8 mouse cellular contexts compared by ENCODE assay signal in genomic region chr7:3705911-3706310, GRCm38 (mm10). TPM values are rescaled to one million over a fixed set of nuclear protein-coding genes. Genes with fewer than 3 reads are reported as not detected.
DNase-seq lines count a peak whose midpoint lies in the region; ATAC-seq and TF ChIP-seq lines count a peak whose summit lies in the region.

No protein-coding gene starts in this region.

- ATAC-seq in G1E (ENCODE audit: extremely low read depth, insufficient number of reproducible peaks, low FRiP score, poor library complexity, severe bottlenecking), result no peak
- no peak for ATAC-seq in hindbrain, embryonic 12.5 days (ENCODE audit: low FRiP score)
- ATAC-seq in midbrain, embryonic 13.5 days, result no peak

- peaks cover 23% of the 10 kb centered on the region for H3K4me1 ChIP-seq in G1E (ENCODE audit: insufficient read depth, low read depth, low read length)
- peaks cover 15% of the 10 kb centered on the region for H3K4me1 ChIP-seq in hindbrain, embryonic 12.5 days
- H3K4me1 ChIP-seq in midbrain, embryonic 13.5 days (replicated peaks), result peaks cover 30% of the 10 kb centered on the region

- peak overlapping the region; percentile 91 for H3K4me2 ChIP-seq in hindbrain, embryonic 12.5 days (replicated peaks)
- H3K4me2 ChIP-seq in midbrain, embryonic 13.5 days (replicated peaks), result peak overlapping the region; percentile 94

- 0 out of 2 replicates have a peak overlapping the region, but pooled peaks have one; percentile 12 for H3K27ac ChIP-seq in hindbrain, embryonic 12.5 days
- H3K27ac ChIP-seq in midbrain, embryonic 13.5 days, result no peak overlapping the region

- no peaks in the 10 kb centered on the region for H3K9me3 ChIP-seq in G1E (replicated peaks)
- H3K9me3 ChIP-seq in hindbrain, embryonic 12.5 days (replicated peaks), result no peaks in the 10 kb centered on the region
- no peaks in the 10 kb centered on the region for H3K9me3 ChIP-seq in midbrain, embryonic 13.5 days

- H3K36me3 ChIP-seq in G1E (replicated peaks), result peaks cover 35% of the 10 kb centered on the region
- peaks cover 24% of the 10 kb centered on the region for H3K36me3 ChIP-seq in hindbrain, embryonic 12.5 days
- peaks cover 34% of the 10 kb centered on the region for H3K36me3 ChIP-seq in midbrain, embryonic 13.5 days

- peak overlapping the region; percentile 88 for H3K9ac ChIP-seq in hindbrain, embryonic 12.5 days
- H3K9ac ChIP-seq in midbrain, embryonic 13.5 days (replicated peaks), result peak overlapping the region; percentile 87

- H3K4me3 ChIP-seq in G1E (ENCODE audit: low read depth, low read length), result peak overlapping the region; percentile 75
- peak overlapping the region; percentile 83 for H3K4me3 ChIP-seq in hindbrain, embryonic 12.5 days
- peak overlapping the region; percentile 93 for H3K4me3 ChIP-seq in midbrain, embryonic 13.5 days (replicated peaks)

- 39% methylated on average over 6 of the region's 6 CpGs for WGBS in hindbrain, embryonic 12.5 days
- 31% methylated on average over 6 of the region's 6 CpGs for WGBS in midbrain, embryonic 13.5 days

- H3K27me3 ChIP-seq in G1E (ENCODE audit: insufficient read depth, low read length), result no peaks in the 10 kb centered on the region
- H3K27me3 ChIP-seq in hindbrain, embryonic 12.5 days, result no peaks in the 10 kb centered on the region
- no peaks in the 10 kb centered on the region for H3K27me3 ChIP-seq in midbrain, embryonic 13.5 days

- TF ChIP-seq CTCF in G1E (IDR thresholded peaks at IDR 0.05; ENCODE audit: low read depth, low read length), result no peak

- peak; percentile 90 for DNase-seq in heart, adult 11 months
- DNase-seq in heart, adult 18-20 months, result no peak
- DNase-seq in G1E (ENCODE audit: low spot score), result no peak
- no peak for DNase-seq in testis, postnatal 14 days (ENCODE audit: low spot score)
- DNase-seq in thymus, postnatal 4 days, result no peak
- no peak for DNase-seq in right cerebral cortex, postnatal 10 days (ENCODE audit: low spot score in 2 of 2)

RNA-seq across cellular contexts. Expression of gene Rps9, which starts 2.1 kb away (rescaled TPM):
- 100 to 1,000 TPM; 640 to 688 TPM for total RNA-seq in heart, adult 18-20 months (2021)
- total RNA-seq in G1E (2014; fragmentation: Nextera tagmentation) (1,085 and 1,090 TPM in 2 replicates), G1E (2017) (2,177 and 2,187 TPM in 2 replicates)
- 598 and 1,340 TPM in 2 replicates for polyA plus RNA-seq in G1E (2012)
- polyA plus RNA-seq in hindbrain, embryonic 12.5 days (2016; fragmentation: Nextera tagmentation; extraction: Ambion mirVana), result 989 and 1,031 TPM in 2 replicates
- polyA plus RNA-seq in midbrain, embryonic 13.5 days (2015; fragmentation: Nextera tagmentation; extraction: Ambion mirVana), result 994 and 1,009 TPM in 2 replicates

RNA-seq across cellular contexts. Expression of gene Mboat7, which starts 12.6 kb away (rescaled TPM):
- total RNA-seq in heart, adult 18-20 months (2021), result 10 to 100 TPM; 19.8 to 21.5 TPM
- total RNA-seq in G1E (2014; fragmentation: Nextera tagmentation) (36.2 and 38.0 TPM in 2 replicates), G1E (2017) (20.6 and 21.3 TPM in 2 replicates)
- 57.0 and 67.4 TPM in 2 replicates for polyA plus RNA-seq in G1E (2012)
- 50.8 and 57.4 TPM in 2 replicates for polyA plus RNA-seq in hindbrain, embryonic 12.5 days (2016; fragmentation: Nextera tagmentation; extraction: Ambion mirVana)
- polyA plus RNA-seq in midbrain, embryonic 13.5 days (2015; fragmentation: Nextera tagmentation; extraction: Ambion mirVana), result 53.4 and 54.5 TPM in 2 replicates

RNA-seq across cellular contexts. Expression of gene Tsen34, which starts 13.2 kb away (rescaled TPM):
- total RNA-seq in heart, adult 18-20 months (2021), result 10 to 100 TPM; 68.7 to 70.3 TPM
- total RNA-seq in G1E (2014; fragmentation: Nextera tagmentation), result 7.8 and 8.4 TPM in 2 replicates
- total RNA-seq in G1E (2017), result 17.0 and 28.6 TPM in 2 replicates
- polyA plus RNA-seq in G1E (2012), result 70.3 and 100 TPM in 2 replicates
- 217 and 228 TPM in 2 replicates for polyA plus RNA-seq in hindbrain, embryonic 12.5 days (2016; fragmentation: Nextera tagmentation; extraction: Ambion mirVana)
- 205 and 225 TPM in 2 replicates for polyA plus RNA-seq in midbrain, embryonic 13.5 days (2015; fragmentation: Nextera tagmentation; extraction: Ambion mirVana)

RNA-seq across cellular contexts. Expression of gene Pirb, which starts 14.3 kb away (rescaled TPM):
- total RNA-seq in heart, adult 18-20 months (2021), result 1 to 10 TPM; 1.5 to 2.0 TPM
- total RNA-seq in G1E (2014; fragmentation: Nextera tagmentation), result 0.53 and 0.63 TPM in 2 replicates
- total RNA-seq in G1E (2017), result 7.8 and 8.9 TPM in 2 replicates
- polyA plus RNA-seq in G1E (2012), result 0.12 and 0.18 TPM in 2 replicates
- 0.19 and 0.30 TPM in 2 replicates for polyA plus RNA-seq in hindbrain, embryonic 12.5 days (2016; fragmentation: Nextera tagmentation; extraction: Ambion mirVana)
- 0.15 and 0.37 TPM in 2 replicates for polyA plus RNA-seq in midbrain, embryonic 13.5 days (2015; fragmentation: Nextera tagmentation; extraction: Ambion mirVana)

RNA-seq across cellular contexts. Expression of gene Tmc4, which starts 28.6 kb away (rescaled TPM):
- total RNA-seq in heart, adult 18-20 months (2021), result 1 to 10 TPM; 1.1 to 1.4 TPM
- total RNA-seq in G1E (2014; fragmentation: Nextera tagmentation) (14.7 and 16.2 TPM in 2 replicates), G1E (2017) (4.6 and 5.5 TPM in 2 replicates)
- 1.4 and 1.8 TPM in 2 replicates for polyA plus RNA-seq in G1E (2012)
- 5.5 and 6.7 TPM in 2 replicates for polyA plus RNA-seq in hindbrain, embryonic 12.5 days (2016; fragmentation: Nextera tagmentation; extraction: Ambion mirVana)
- polyA plus RNA-seq in midbrain, embryonic 13.5 days (2015; fragmentation: Nextera tagmentation; extraction: Ambion mirVana), result 4.0 and 4.3 TPM in 2 replicates
